Mouse (Mus musculus) ES-Bruce4 (cell line): ENCODE measurements at regions not wholly inside any gene's neighbourhood (a gene's known extent, or its start where the extent isn't known, plus 50 kb on each side); places are given as distances from the start of the nearest gene placed in this dataset.

Experiments
- CTCF ChIP-seq: IDR thresholded peaks from one replicate; pipeline ENCODE4 v1.8.1; 2011; ENCODE audit warnings: low read depth, low read length
- POLR2A ChIP-seq: IDR thresholded peaks from one replicate; pipeline ENCODE4 v1.8.1; 2011; ENCODE audit warnings: low read length; ENCODE audit not compliant: insufficient read depth

- TF ChIP-seq POLR2A, result no peak
- TF ChIP-seq CTCF, result no peak
These were observed 341.5 kb downstream of the Nkx6-1 start for GRCm38 (mm10) chr5:101323041-101323950.
